10 mouse cellular contexts compared by ENCODE assay signal in the genomic region with DNA sequence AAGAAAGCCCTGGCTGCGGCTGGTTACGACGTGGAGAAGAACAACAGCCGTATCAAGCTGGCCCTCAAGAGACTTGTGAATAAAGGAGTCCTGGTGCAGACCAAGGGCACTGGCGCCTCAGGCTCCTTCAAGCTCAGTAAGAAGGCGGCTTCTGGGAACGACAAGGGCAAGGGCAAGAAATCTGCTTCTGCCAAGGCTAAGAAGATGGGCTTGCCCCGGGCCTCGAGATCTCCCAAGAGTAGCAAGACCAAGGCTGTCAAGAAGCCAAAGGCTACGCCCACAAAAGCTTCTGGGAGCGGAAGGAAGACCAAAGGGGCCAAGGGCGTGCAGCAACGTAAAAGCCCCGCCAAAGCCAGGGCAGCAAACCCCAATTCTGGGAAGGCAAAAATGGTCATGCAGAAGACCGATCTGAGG. TPM values are rescaled to one million over a fixed set of nuclear protein-coding genes. Genes with fewer than 3 reads are reported as not detected.
A peak's percentile ranks its signal among the peaks of the same experiment; 100 is the strongest.
DNase-seq lines count a peak whose midpoint lies in the region; ATAC-seq lines count a peak whose summit lies in the region.
"Had no signal": no experiment of that assay in that cellular context is flagged by ENCODE, and none has a peak within 500 bp of the region (broad histone marks: within the 10 kb centered on the region; RNA-seq: fewer than 3 reads in every experiment).

No protein-coding gene starts in this region.

- intact Hi-C loops in heart, postnatal 36 days (cut with DNase I) = loop anchor here (5.0 kb wide), 4 partner anchors 114 to 1654 kb away; partner anchors contain the start of genes Hist1h2af, Hist1h2ag, Hist1h2bj and Hist1h4d

- no peak for ATAC-seq in megakaryocyte, adult 5-6 weeks (ENCODE audit: poor library complexity, severe bottlenecking)
- ATAC-seq in granulocyte monocyte progenitor cell, adult 5-6 weeks (replicated peaks; ENCODE audit: poor library complexity, severe bottlenecking) = no peak

- 46% methylated on average over 15 of the region's 15 CpGs for WGBS in heart, embryonic 10.5 days
- WGBS in embryonic facial prominence, embryonic 10.5 days = 59% methylated on average over 15 of the region's 15 CpGs

- H3K27me3 ChIP-seq in heart, embryonic 10.5 days (ENCODE audit: insufficient read depth, poor library complexity, severe bottlenecking) = no peaks in the 10 kb centered on the region
- H3K27me3 ChIP-seq in megakaryocyte, embryonic 14.5 days (replicated peaks) = no peaks in the 10 kb centered on the region
- no peaks in the 10 kb centered on the region for H3K27me3 ChIP-seq in embryonic facial prominence, embryonic 10.5 days (replicated peaks; ENCODE audit: low read depth, poor library complexity, severe bottlenecking)

- peaks cover 19% of the 10 kb centered on the region for H3K4me1 ChIP-seq in heart, embryonic 10.5 days
- H3K4me1 ChIP-seq in megakaryocyte, embryonic 14.5 days = peaks cover 48% of the 10 kb centered on the region
- H3K4me1 ChIP-seq in embryonic facial prominence, embryonic 10.5 days = peaks cover 21% of the 10 kb centered on the region

- H3K36me3 ChIP-seq in heart, embryonic 10.5 days = no peaks in the 10 kb centered on the region
- peaks cover 20% of the 10 kb centered on the region for H3K36me3 ChIP-seq in megakaryocyte, embryonic 14.5 days (replicated peaks; ENCODE audit: low read length)
- no peaks in the 10 kb centered on the region for H3K36me3 ChIP-seq in embryonic facial prominence, embryonic 10.5 days (replicated peaks)

- DNase-seq in heart, embryonic 10.5 days (ENCODE audit: low spot score) = no peak
- no peak for DNase-seq in heart, postnatal 36 days
- no peak for DNase-seq in embryonic facial prominence, embryonic 10.5 days (ENCODE audit: low spot score)
- peak; percentile 37 to 40 for DNase-seq in lung, postnatal 4 days
- DNase-seq in cerebellum, postnatal 14 days = no peak
- DNase-seq: cerebellum, adult 11-12 months had no signal

- no peaks in the 10 kb centered on the region for H3K9me3 ChIP-seq in heart, embryonic 10.5 days
- no peaks in the 10 kb centered on the region for H3K9me3 ChIP-seq in megakaryocyte, embryonic 14.5 days
- no peaks in the 10 kb centered on the region for H3K9me3 ChIP-seq in embryonic facial prominence, embryonic 10.5 days

- H3K4me3 ChIP-seq in heart, embryonic 10.5 days = peak overlapping the region; percentile 37
- peak overlapping the region; percentile 64 for H3K4me3 ChIP-seq in megakaryocyte, embryonic 14.5 days (replicated peaks)
- H3K4me3 ChIP-seq in embryonic facial prominence, embryonic 10.5 days = peak overlapping the region; percentile 18

- H3K27ac ChIP-seq in heart, embryonic 10.5 days = peak overlapping the region; percentile 71
- peak overlapping the region; percentile 80 for H3K27ac ChIP-seq in embryonic facial prominence, embryonic 10.5 days (replicated peaks)

RNA-seq across cellular contexts. Expression of gene Hist1h1t, which starts 0.5 kb away (rescaled TPM):
- 0.24 TPM in 1 of 2 replicates, not detected in the other for polyA plus RNA-seq in heart, embryonic 10.5 days (2016; fragmentation: Nextera tagmentation; extraction: Ambion mirVana)
- total RNA-seq in heart, postnatal 36 days (2021) = not detected
- polyA plus RNA-seq in megakaryocyte, embryonic 14.5 days (2012; ENCODE audit: insufficient read depth, low replicate concordance) = not detected in 2 replicates
- 0.94 TPM in 1 of 2 replicates, not detected in the other for total RNA-seq in megakaryocyte, adult 5-6 weeks (2015)
- total RNA-seq in megakaryocyte, adult 5-6 weeks (2017) = 2.7 and 5.3 TPM in 2 replicates
- 0.28 TPM in 1 of 2 replicates, not detected in the other for polyA plus RNA-seq in embryonic facial prominence, embryonic 10.5 days (2016; fragmentation: Nextera tagmentation; extraction: Ambion mirVana)
- not detected in 2 replicates for total RNA-seq in granulocyte monocyte progenitor cell, adult 5-6 weeks (2014; fragmentation: Nextera tagmentation)
- total RNA-seq in granulocyte monocyte progenitor cell, adult 5-6 weeks (2017) = 1.0 TPM in 1 of 2 replicates, not detected in the other
- total RNA-seq: gastrocnemius, adult 8-10 months had no signal

RNA-seq across cellular contexts. Expression of gene Hist1h4c, which starts 2.2 kb away (rescaled TPM):
- polyA plus RNA-seq in heart, embryonic 10.5 days (2016; fragmentation: Nextera tagmentation; extraction: Ambion mirVana) = 3.2 and 3.3 TPM in 2 replicates
- total RNA-seq in heart, postnatal 36 days (2021) = 10 to 100 TPM; 51.7 to 59.6 TPM
- polyA plus RNA-seq in megakaryocyte, embryonic 14.5 days (2012; ENCODE audit: insufficient read depth, low replicate concordance) = 4.0 and 19.8 TPM in 2 replicates
- total RNA-seq in megakaryocyte, adult 5-6 weeks (2015) = 60.8 and 62.1 TPM in 2 replicates
- total RNA-seq in megakaryocyte, adult 5-6 weeks (2017) = 282 and 359 TPM in 2 replicates
- 6.6 and 6.8 TPM in 2 replicates for polyA plus RNA-seq in embryonic facial prominence, embryonic 10.5 days (2016; fragmentation: Nextera tagmentation; extraction: Ambion mirVana)
- 14.3 and 82.6 TPM in 2 replicates for total RNA-seq in granulocyte monocyte progenitor cell, adult 5-6 weeks (2014; fragmentation: Nextera tagmentation)
- total RNA-seq in granulocyte monocyte progenitor cell, adult 5-6 weeks (2017) = 308 and 366 TPM in 2 replicates

RNA-seq across cellular contexts. Expression of gene Hist1h2bc, which starts 12.1 kb away (rescaled TPM):
- 24.3 and 29.4 TPM in 2 replicates for polyA plus RNA-seq in heart, embryonic 10.5 days (2016; fragmentation: Nextera tagmentation; extraction: Ambion mirVana)
- 10 to 100 TPM; 64.4 to 75.8 TPM for total RNA-seq in heart, postnatal 36 days (2021)
- 148 and 151 TPM in 2 replicates for polyA plus RNA-seq in megakaryocyte, embryonic 14.5 days (2012; ENCODE audit: insufficient read depth, low replicate concordance)
- 40.3 and 42.6 TPM in 2 replicates for total RNA-seq in megakaryocyte, adult 5-6 weeks (2015)
- total RNA-seq in megakaryocyte, adult 5-6 weeks (2017) = 253 and 263 TPM in 2 replicates
- 19.0 and 20.3 TPM in 2 replicates for polyA plus RNA-seq in embryonic facial prominence, embryonic 10.5 days (2016; fragmentation: Nextera tagmentation; extraction: Ambion mirVana)
- 57.7 and 70.7 TPM in 2 replicates for total RNA-seq in granulocyte monocyte progenitor cell, adult 5-6 weeks (2014; fragmentation: Nextera tagmentation)
- 274 and 374 TPM in 2 replicates for total RNA-seq in granulocyte monocyte progenitor cell, adult 5-6 weeks (2017)

RNA-seq across cellular contexts. Expression of gene Hist1h2ac, which starts 12.3 kb away (rescaled TPM):
- 0.63 and 0.84 TPM in 2 replicates for polyA plus RNA-seq in heart, embryonic 10.5 days (2016; fragmentation: Nextera tagmentation; extraction: Ambion mirVana)
- total RNA-seq in heart, postnatal 36 days (2021) = 1 to 10 TPM; 1.6 to 1.8 TPM
- polyA plus RNA-seq in megakaryocyte, embryonic 14.5 days (2012; ENCODE audit: insufficient read depth, low replicate concordance) = 3.6 and 4.7 TPM in 2 replicates
- 10.3 and 12.0 TPM in 2 replicates for total RNA-seq in megakaryocyte, adult 5-6 weeks (2015)
- total RNA-seq in megakaryocyte, adult 5-6 weeks (2017) = 67.7 and 81.2 TPM in 2 replicates
- polyA plus RNA-seq in embryonic facial prominence, embryonic 10.5 days (2016; fragmentation: Nextera tagmentation; extraction: Ambion mirVana) = 0.91 and 1.3 TPM in 2 replicates
- total RNA-seq in granulocyte monocyte progenitor cell, adult 5-6 weeks (2014; fragmentation: Nextera tagmentation) = 2.4 and 4.1 TPM in 2 replicates
- total RNA-seq in granulocyte monocyte progenitor cell, adult 5-6 weeks (2017) = 173 TPM in 2 replicates

RNA-seq across cellular contexts. Expression of gene Hfe, which starts 14.6 kb away (rescaled TPM):
- polyA plus RNA-seq in heart, embryonic 10.5 days (2016; fragmentation: Nextera tagmentation; extraction: Ambion mirVana) = 5.2 and 8.3 TPM in 2 replicates
- 10 to 100 TPM; 48.4 to 66.6 TPM for total RNA-seq in heart, postnatal 36 days (2021)
- polyA plus RNA-seq in megakaryocyte, embryonic 14.5 days (2012; ENCODE audit: insufficient read depth, low replicate concordance) = 10.7 TPM in 1 of 2 replicates, not detected in the other
- total RNA-seq in megakaryocyte, adult 5-6 weeks (2015) = 12.3 and 17.1 TPM in 2 replicates
- total RNA-seq in megakaryocyte, adult 5-6 weeks (2017) = 7.6 and 8.5 TPM in 2 replicates
- 1.5 and 2.0 TPM in 2 replicates for polyA plus RNA-seq in embryonic facial prominence, embryonic 10.5 days (2016; fragmentation: Nextera tagmentation; extraction: Ambion mirVana)
- total RNA-seq in granulocyte monocyte progenitor cell, adult 5-6 weeks (2014; fragmentation: Nextera tagmentation) = 7.9 and 19.9 TPM in 2 replicates
- 7.6 and 9.7 TPM in 2 replicates for total RNA-seq in granulocyte monocyte progenitor cell, adult 5-6 weeks (2017)

Comparison
In these comparisons a context has a peak if more than half of its experiments do, and no peak if none do; other contexts are left out.
1. DNase-seq: peak in lung, postnatal 4 days (2 of 2); none in heart, embryonic 10.5 days (single experiment), heart, postnatal 36 days (0 of 2), embryonic facial prominence, embryonic 10.5 days (single experiment) and cerebellum, postnatal 14 days (0 of 2).
2. Peak in every context shown above with its lines, with median percentiles within 50 percentile points of each other: H3K4me3 ChIP-seq.